Mouse (Mus musculus) right cerebral cortex, adult 18-20 months (tissue): ENCODE measurements around the gene Hist1h4a.
A peak's percentile ranks its signal among the peaks of the same experiment; 100 is the strongest.
"Not testable (repeated sequence)": the region's sequence is repeated elsewhere in the genome, so short reads cannot be mapped to it uniquely, and the experiment has no call there.

Experiments used
- DNase-seq: peaks from one replicate; pipeline ENCODE4 v3.0.0; 2022; ENCODE audit warnings: mixed read lengths

The Hist1h4a gene

DNA sequence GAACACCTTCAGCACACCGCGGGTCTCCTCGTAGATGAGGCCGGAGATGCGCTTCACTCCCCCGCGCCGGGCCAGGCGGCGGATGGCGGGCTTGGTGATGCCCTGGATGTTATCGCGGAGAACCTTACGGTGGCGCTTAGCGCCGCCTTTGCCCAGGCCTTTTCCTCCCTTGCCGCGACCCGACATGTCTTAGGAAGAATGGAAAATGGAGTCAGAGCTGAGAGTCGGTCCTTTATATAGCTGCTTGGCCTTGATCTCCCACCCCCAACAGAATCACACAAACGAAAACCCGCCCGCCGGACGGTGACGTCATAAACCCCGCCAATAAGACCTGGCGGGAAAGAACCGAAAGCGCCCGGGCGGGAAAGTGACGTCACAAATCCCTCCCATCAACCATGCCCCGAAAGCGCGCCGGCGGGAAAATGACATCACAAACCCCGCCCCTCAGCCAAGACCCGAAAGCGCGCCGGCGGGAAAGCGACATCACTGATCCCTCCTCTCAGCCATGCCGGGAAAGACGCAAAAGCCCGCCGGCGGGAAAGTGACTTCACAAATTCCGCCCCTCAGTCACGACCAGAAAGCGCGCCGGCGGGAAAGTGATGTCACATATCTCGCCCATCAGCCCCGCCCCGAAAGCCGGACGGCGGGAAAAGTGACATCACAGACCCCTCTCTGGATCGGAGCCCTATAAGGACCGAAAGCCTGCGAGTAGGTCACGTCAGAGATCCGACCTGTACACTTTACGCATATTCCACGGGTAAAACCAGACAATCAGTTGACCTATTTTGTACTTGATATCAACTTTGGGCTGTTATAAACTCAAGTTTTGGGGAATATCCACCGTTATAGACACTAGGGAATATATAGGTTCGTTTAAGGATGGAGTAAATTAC lies at the start of gene Hist1h4a:
Gene Hist1h4a (minus strand): TSS at position 259 of the 893 bp plus-strand sequence.
- DNase-seq = peak; percentile 99

- no peak for DNase-seq
These were observed 45.5 kb upstream of the Hist1h4a start, which contains the start of gene Slc17a2 for GRCm38 (mm10) chr13:23806422-23807052. TSS of gene Slc17a2 (plus strand) at chr13:23806993.

- DNase-seq = no peak
These were observed 43.5 kb upstream of the Hist1h4a start for GRCm38 (mm10) chr13:23804532-23804931.

- no peak for DNase-seq
These were observed 38.4 kb upstream of the Hist1h4a start for GRCm38 (mm10) chr13:23799405-23799804.

DNA sequence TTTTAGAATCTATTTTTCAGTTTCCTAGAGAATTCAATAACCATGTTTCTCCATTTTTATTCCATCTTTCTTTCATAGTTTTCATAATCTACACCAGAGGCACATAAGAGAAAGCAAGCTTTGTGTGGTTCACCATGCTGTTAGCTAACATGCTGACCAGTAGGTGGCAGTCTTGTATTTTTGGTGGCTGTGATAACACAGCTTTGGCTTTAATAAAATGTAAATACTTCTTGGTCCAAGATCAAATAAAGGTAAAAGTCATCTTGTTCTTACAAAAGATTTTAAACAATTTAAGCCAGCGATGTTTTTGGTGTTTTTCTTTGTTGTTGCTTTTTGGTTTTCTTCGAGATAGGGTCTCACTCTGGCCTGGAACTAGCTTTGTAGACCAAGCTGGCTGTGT lies 31.5 kb upstream of the Hist1h4a start:
- DNase-seq = peak; percentile 41

GRCm38 (mm10) chr13:23779025-23779424 lies 18.0 kb upstream of the Hist1h4a start:
- DNase-seq = no peak

- no peak for DNase-seq
These were observed 17.3 kb upstream of the Hist1h4a start for GRCm38 (mm10) chr13:23778339-23778738.

GRCm38 (mm10) chr13:23772561-23773313 lies 11.7 kb upstream of the Hist1h4a start:
- DNase-seq = peak; percentile 63

DNA sequence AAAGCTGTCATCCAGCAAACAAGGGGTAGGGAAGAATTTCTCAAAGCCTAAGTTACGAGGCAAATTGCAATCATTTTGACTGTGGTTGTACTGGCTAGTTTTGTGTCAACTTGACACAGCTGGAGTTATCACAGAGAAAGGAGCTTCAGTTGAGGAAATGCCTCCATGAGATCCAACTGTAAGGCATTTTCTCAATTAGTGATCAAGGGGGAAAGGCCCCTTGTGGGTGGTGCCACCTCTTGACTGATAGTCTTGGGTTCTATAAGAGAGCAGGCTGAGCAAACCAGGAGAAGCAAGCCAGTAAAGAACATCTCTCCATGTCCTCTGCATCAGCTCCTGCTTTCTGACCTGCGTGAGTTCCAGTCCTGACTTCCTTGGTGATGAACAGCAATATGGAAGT lies 8.6 kb upstream of the Hist1h4a start, which contains the start of gene Trim38:
Gene Trim38 (plus strand): TSS at position 301 of the 400 bp plus-strand sequence.
- not testable (repeated sequence) for DNase-seq

DNA sequence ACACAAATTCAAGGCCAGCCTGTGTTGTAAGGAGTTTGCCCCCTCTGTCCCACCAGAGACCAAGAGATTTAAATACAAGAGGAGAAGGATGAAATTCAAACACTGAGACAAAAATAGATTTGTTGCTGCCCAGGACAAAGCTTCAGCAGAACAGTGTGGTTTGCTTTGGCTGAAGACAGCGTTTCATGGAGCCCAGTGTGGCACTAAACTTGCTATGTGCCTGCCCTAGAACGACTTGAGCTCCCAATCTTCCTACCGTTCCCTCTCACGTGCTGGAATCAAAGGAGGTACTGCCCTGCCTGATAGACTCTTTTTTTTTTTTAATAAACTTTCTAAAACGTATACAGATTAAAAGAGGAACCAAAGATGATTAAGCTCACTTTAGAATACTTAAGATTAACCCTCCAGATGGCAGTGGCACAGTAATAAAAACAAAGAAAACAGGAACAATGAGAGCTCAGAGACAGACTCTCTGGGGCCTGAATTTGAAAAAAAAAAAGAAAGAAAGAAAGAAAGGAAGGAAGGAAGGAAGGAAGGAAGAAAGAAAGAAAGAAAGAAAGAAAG lies 7.9 kb upstream of the Hist1h4a start:
- DNase-seq = no peak

DNA sequence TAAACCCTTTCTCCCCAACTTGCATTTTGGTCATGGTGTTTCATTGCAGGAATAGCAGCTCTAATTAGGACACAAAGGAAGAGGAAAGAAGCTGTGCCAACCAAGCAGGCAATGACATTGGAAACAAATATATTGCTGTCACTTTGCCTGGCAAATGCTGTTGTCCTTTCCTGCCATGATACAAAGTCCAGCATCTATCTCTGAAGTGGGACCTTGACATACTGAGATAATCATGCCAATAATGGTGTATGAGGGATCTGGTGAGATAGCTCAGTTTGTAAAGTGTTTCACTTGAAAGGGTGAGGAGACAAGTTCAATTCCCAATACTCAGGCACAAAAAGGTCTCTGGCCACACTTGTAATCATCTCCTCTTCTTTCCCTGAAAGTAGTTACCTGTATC lies 5.7 kb upstream of the Hist1h4a start:
- no peak for DNase-seq

DNA sequence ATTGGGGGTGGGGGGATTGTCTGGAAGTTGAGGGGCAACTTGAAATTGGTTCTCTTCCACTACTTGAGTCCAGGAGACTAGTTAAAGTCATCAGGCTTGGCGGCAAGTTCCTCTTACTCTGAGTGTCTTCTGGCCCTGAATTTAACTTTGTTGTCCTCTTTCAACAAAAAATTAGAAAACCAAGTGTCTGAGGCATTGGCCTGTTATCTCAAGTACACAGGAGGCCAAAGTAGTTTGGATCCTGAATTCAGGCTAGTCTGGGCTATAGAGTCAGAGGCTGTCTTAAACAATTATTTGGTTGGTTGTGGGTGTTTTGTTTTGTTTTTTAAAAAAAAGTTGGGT lies 4.1 kb upstream of the Hist1h4a start:
- DNase-seq = no peak

DNA sequence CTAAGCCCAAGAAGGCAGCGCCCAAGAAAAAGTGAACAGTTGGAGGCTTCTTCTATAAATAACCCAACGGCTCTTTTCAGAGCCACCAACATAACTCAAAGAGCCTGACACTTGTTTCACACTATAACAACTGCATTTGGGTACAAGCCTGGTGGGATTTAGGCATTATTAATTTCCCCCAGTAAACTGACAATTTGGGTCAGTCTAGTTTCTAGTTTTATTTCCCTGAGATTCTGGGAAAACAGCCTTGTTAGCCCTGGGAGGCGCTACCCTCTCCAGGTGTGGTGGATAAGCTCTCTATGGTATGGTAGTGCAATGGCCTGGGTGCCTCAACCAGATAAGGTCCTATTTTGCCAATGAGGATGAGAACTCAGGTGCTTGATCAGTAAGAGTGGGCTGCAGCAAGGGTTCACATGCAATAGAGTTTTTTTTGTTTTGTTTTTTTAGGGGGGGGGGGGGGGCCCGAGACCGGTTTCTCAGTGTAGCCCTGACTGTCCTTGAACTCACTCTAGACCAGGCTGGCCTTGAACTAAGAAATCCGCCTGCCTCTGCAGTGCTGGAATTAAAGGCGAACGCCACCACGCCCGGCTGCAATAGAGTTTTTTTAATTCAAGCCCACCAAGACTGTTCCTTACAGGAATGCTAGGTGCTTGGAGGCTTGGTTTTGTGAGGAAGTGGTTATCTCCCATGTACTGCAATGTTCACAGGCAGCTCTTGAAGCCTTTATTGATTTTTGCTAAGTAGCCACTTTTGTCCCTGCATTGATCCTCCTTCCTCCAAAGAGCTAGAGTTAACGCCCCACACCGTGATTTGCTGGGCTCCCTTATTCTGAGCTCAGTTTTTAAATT lies 3.5 kb upstream of the Hist1h4a start:
- DNase-seq = no peak

GRCm38 (mm10) chr13:23763586-23764323 lies 2.7 kb upstream of the Hist1h4a start, which contains the start of gene Hist1h1a:
TSS of gene Hist1h1a (plus strand) at chr13:23763666.
- DNase-seq = peak; percentile 83

- no peak for DNase-seq
These were observed 2.2 kb upstream of the Hist1h4a start for GRCm38 (mm10) chr13:23763242-23763585.

GRCm38 (mm10) chr13:23761871-23762821 lies 1.1 kb upstream of the Hist1h4a start, which contains the start of gene Hist1h3a:
TSS of gene Hist1h3a (minus strand) at chr13:23762386.
- DNase-seq = peak; percentile 70

DNA sequence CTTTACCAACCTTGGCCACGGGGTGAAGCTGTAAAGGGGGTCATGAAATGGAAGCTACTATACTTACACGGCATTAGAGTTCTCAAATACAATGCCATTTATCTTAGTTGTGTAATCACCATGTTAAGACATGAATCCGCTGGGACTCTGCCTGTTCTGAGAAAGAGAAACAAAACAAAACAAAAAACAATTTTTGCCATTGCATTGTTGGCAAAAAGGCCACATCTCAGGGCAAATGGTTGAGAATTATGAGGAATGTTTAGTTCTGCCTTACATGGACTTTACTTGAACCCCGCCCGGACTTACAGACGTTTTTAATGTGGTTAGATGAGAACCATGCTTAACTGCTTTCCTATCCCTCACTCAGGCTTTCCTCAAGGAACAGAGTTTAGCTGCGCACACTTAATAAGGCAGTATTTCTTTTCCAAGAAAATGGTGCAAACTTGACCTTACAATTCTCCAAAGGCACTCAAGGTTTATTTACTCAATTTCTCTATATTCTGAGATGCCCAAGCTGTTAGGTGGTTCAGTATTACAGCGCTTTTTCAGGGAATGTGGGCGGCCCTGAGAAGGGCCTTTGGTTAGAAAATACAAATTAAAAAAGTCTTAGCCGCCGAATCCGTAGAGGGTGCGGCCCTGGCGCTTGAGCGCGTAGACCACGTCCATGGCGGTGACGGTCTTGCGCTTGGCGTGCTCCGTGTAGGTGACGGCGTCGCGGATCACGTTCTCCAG lies 624 bp downstream of the Hist1h4a start:
- DNase-seq = no peak

DNA sequence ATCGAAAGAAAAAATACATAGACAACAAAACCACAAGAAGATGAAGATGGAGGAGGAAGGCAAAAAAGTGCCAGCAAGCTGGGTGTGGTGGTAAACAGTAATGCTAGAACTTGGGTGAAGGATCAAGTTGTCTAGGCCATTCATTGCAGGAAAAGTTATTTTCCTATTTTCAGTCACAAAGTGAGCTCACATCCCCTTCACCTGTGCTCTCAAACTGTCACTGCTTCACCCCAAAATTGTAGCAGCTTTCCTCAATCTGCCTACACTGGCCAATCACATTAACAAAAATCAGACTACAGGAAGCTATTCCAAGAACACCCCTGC lies 1.2 kb downstream of the Hist1h4a start:
- no peak for DNase-seq

DNA sequence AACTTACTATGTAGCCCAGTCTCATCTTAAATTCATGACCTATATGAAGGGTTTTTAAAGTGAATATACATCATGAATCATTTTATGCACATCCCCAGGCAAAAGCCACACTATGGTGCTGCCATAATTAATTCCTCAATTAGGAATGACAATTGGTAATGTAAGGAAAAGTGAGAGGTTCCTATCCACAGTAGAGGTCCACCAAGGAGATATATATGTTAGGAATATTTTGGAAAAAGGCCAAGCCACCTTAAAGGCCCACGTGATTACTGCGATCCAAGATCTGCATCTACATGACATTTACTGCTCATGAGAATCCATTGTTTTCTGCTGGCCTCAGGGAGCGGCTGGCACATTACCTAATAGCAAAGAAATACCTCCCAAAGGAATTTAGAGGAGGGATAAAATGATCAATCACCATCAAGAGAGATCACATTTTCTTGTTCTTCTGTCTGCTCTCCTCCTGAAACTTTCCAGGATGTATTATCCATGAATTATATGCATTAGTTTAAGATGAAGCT lies 1.7 kb downstream of the Hist1h4a start:
- DNase-seq = no peak
